Comparison of ENCODE assay signal across 13 mouse cellular contexts in the genomic region with DNA sequence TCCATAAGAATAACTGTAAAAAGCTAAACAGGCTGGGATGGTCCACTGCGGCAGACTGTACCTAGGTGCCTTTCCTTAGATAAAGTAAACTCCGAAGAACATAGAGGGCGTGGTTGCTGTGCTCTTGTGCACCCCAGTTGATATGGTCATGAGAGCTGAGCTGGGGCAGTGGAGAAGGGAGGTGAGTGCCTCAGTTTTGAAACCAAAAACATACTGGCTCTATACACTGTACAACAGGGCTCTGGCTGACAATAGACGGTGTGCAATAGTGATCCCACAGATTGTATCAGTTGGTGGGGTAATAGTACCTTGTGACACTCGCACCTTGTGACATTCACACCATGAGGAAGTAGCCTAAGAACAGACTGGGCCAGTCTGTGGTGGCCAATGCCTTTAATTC. TPM values are rescaled to one million over a fixed set of nuclear protein-coding genes. Genes with fewer than 3 reads are reported as not detected.
DNase-seq lines count a peak whose midpoint lies in the region; ATAC-seq and TF ChIP-seq lines count a peak whose summit lies in the region.
"Had no signal": no experiment of that assay in that cellular context is flagged by ENCODE, and none has a peak within 500 bp of the region (broad histone marks: within the 10 kb centered on the region; RNA-seq: fewer than 3 reads in every experiment).

No protein-coding gene starts in this region.

- no peak overlapping the region for H3K4me2 ChIP-seq in lung, postnatal 0 days (replicated peaks; ENCODE audit: low read depth, low read length)
- no peak overlapping the region for H3K4me2 ChIP-seq in midbrain, embryonic 14.5 days (ENCODE audit: low read length)

- WGBS in lung, postnatal 0 days: 90% methylated on average over 5 of the region's 5 CpGs
- 91% methylated on average over 5 of the region's 5 CpGs for WGBS in midbrain, embryonic 14.5 days

- no peak for DNase-seq in layer of hippocampus, adult 2 months (ENCODE audit: low spot score in 2 of 2)
- DNase-seq in layer of hippocampus, postnatal 36 days: no peak
- peak; percentile 78 for DNase-seq in fat pad, adult 2 months (ENCODE audit: extremely low read depth, low read depth, low spot score)
- peak; percentile 45 for DNase-seq in lung, postnatal 0 days (ENCODE audit: low spot score)
- peak; percentile 34 for DNase-seq in splenic B cell, adult 2 months (ENCODE audit: low read depth, low spot score)
- DNase-seq in midbrain, embryonic 14.5 days: no peak
- DNase-seq in kidney, adult 8-10 months: no peak
- DNase-seq in embryo, embryonic 9.5 days (ENCODE audit: extremely low spot score): no peak
- DNase-seq: embryo, embryonic 11 days; thymus, adult 2 months had no signal

- TF ChIP-seq EP300 in lung, postnatal 0 days (IDR thresholded peaks at IDR 0.05): no peak

- H3K27ac ChIP-seq in layer of hippocampus, adult 2 months: peak overlapping the region; percentile 97
- H3K27ac ChIP-seq in lung, postnatal 0 days (ENCODE audit: low read length): 0 out of 2 replicates have a peak overlapping the region, but pooled peaks have one; percentile 14
- H3K27ac ChIP-seq in midbrain, embryonic 14.5 days (replicated peaks; ENCODE audit: low read depth, low read length): no peak overlapping the region
- H3K27ac ChIP-seq: hindbrain, embryonic 15.5 days; midbrain, embryonic 13.5 days had no signal

- no peaks in the 10 kb centered on the region for H3K27me3 ChIP-seq in lung, postnatal 0 days (replicated peaks; ENCODE audit: insufficient read depth, low read length)
- no peaks in the 10 kb centered on the region for H3K27me3 ChIP-seq in splenic B cell, adult 2 months (ENCODE audit: control insufficient read depth, insufficient read depth, low read length, poor library complexity, severe bottlenecking)
- no peaks in the 10 kb centered on the region for H3K27me3 ChIP-seq in midbrain, embryonic 14.5 days (ENCODE audit: control insufficient read depth, insufficient read depth, low read length)
- H3K27me3 ChIP-seq: hindbrain, embryonic 15.5 days; midbrain, embryonic 13.5 days had no signal

- no peak overlapping the region for H3K9ac ChIP-seq in lung, postnatal 0 days (replicated peaks; ENCODE audit: low read depth)
- no peak overlapping the region for H3K9ac ChIP-seq in midbrain, embryonic 14.5 days (replicated peaks; ENCODE audit: low read length)
- H3K9ac ChIP-seq: midbrain, embryonic 13.5 days had no signal

- TF ChIP-seq CTCF in layer of hippocampus, adult 2 months (conservative IDR thresholded peaks at IDR 0.05): no peak
- TF ChIP-seq CTCF in lung, postnatal 0 days (IDR thresholded peaks at IDR 0.05): no peak

- H3K4me3 ChIP-seq in layer of hippocampus, adult 2 months: peak overlapping the region; percentile 91; the same call in 1 of the 2 replicates
- H3K4me3 ChIP-seq in lung, postnatal 0 days (ENCODE audit: low read depth, low read length): no peak overlapping the region
- no peak overlapping the region for H3K4me3 ChIP-seq in midbrain, embryonic 14.5 days (replicated peaks; ENCODE audit: low read depth, low read length)

- H3K9me3 ChIP-seq in lung, postnatal 0 days (ENCODE audit: low read length): no peaks in the 10 kb centered on the region
- H3K9me3 ChIP-seq in midbrain, embryonic 14.5 days (ENCODE audit: control insufficient read depth, low read length): no peaks in the 10 kb centered on the region
- H3K9me3 ChIP-seq: G1E; hindbrain, embryonic 15.5 days; midbrain, embryonic 13.5 days had no signal

- peaks cover 9% of the 10 kb centered on the region; the same call in 1 of the 2 replicates for H3K4me1 ChIP-seq in lung, postnatal 0 days (ENCODE audit: insufficient read depth, low read depth, low read length)
- peaks cover 20% of the 10 kb centered on the region for H3K4me1 ChIP-seq in midbrain, embryonic 14.5 days (ENCODE audit: control insufficient read depth, insufficient read depth, low read length)

- ATAC-seq in lung, postnatal 0 days: no peak
- no peak for ATAC-seq in midbrain, embryonic 14.5 days (ENCODE audit: low FRiP score, low TSS enrichment)
- ATAC-seq: midbrain, embryonic 13.5 days had no signal

- no peaks in the 10 kb centered on the region for H3K36me3 ChIP-seq in lung, postnatal 0 days (ENCODE audit: insufficient read depth, low read length)
- H3K36me3 ChIP-seq in splenic B cell, adult 2 months (ENCODE audit: control insufficient read depth, insufficient read depth, low read length, poor library complexity, severe bottlenecking): peaks cover 1% of the 10 kb centered on the region; the same call in 1 of the 2 replicates
- H3K36me3 ChIP-seq in midbrain, embryonic 14.5 days (ENCODE audit: control insufficient read depth, insufficient read depth, low read length): peaks cover 15% of the 10 kb centered on the region

RNA-seq across cellular contexts. Expression of a gene that starts 1.1 kb away (rescaled TPM):
- 10 to 100 TPM; 30.7 to 31.4 TPM for total RNA-seq in layer of hippocampus, adult 2 months (2021)
- total RNA-seq in layer of hippocampus, postnatal 36 days (2021): 10 to 100 TPM; 23.3 to 33.3 TPM
- polyA plus RNA-seq in lung, postnatal 0 days (2015; fragmentation: Nextera tagmentation; extraction: Ambion mirVana): 8.4 and 8.6 TPM in 2 replicates
- 2.3 and 4.4 TPM in 2 replicates for polyA plus RNA-seq in midbrain, embryonic 14.5 days (2014; fragmentation: Nextera tagmentation; extraction: Ambion mirVana)

RNA-seq across cellular contexts. Expression of a gene that starts 2.1 kb away (rescaled TPM):
- total RNA-seq in layer of hippocampus, adult 2 months (2021): 10 to 100 TPM; 84.0 to 86.9 TPM
- 10 to 100 TPM; 78.2 to 92.1 TPM for total RNA-seq in layer of hippocampus, postnatal 36 days (2021)
- 90.0 and 98.4 TPM in 2 replicates for polyA plus RNA-seq in lung, postnatal 0 days (2015; fragmentation: Nextera tagmentation; extraction: Ambion mirVana)
- polyA plus RNA-seq in midbrain, embryonic 14.5 days (2014; fragmentation: Nextera tagmentation; extraction: Ambion mirVana): 160 and 178 TPM in 2 replicates

RNA-seq across cellular contexts. Expression of a gene that starts 14.8 kb away (rescaled TPM):
- total RNA-seq in layer of hippocampus, adult 2 months (2021): 10 to 100 TPM; 30.5 to 39.6 TPM
- total RNA-seq in layer of hippocampus, postnatal 36 days (2021): 10 to 100 TPM; 32.5 to 34.4 TPM
- 12.3 and 13.3 TPM in 2 replicates for polyA plus RNA-seq in lung, postnatal 0 days (2015; fragmentation: Nextera tagmentation; extraction: Ambion mirVana)
- 36.1 and 37.9 TPM in 2 replicates for polyA plus RNA-seq in midbrain, embryonic 14.5 days (2014; fragmentation: Nextera tagmentation; extraction: Ambion mirVana)

RNA-seq across cellular contexts. Expression of a gene that starts 27.4 kb away (rescaled TPM):
- 10 to 100 TPM; 35.0 to 36.2 TPM for total RNA-seq in layer of hippocampus, adult 2 months (2021)
- total RNA-seq in layer of hippocampus, postnatal 36 days (2021): 10 to 100 TPM; 40.4 to 43.4 TPM
- 5.0 and 7.3 TPM in 2 replicates for polyA plus RNA-seq in lung, postnatal 0 days (2015; fragmentation: Nextera tagmentation; extraction: Ambion mirVana)
- 20.9 and 31.4 TPM in 2 replicates for polyA plus RNA-seq in midbrain, embryonic 14.5 days (2014; fragmentation: Nextera tagmentation; extraction: Ambion mirVana)

RNA-seq across cellular contexts. Expression of a gene that starts 41.9 kb away (rescaled TPM):
- 10 to 100 TPM; 11.5 to 18.3 TPM for total RNA-seq in layer of hippocampus, adult 2 months (2021)
- 10 to 100 TPM; 10.6 to 11.3 TPM for total RNA-seq in layer of hippocampus, postnatal 36 days (2021)
- 174 and 180 TPM in 2 replicates for polyA plus RNA-seq in lung, postnatal 0 days (2015; fragmentation: Nextera tagmentation; extraction: Ambion mirVana)
- 21.8 and 24.9 TPM in 2 replicates for polyA plus RNA-seq in midbrain, embryonic 14.5 days (2014; fragmentation: Nextera tagmentation; extraction: Ambion mirVana)

Comparison
In these comparisons a context has a peak if more than half of its experiments do, and no peak if none do; other contexts are left out.
1. DNase-seq: peak in fat pad, adult 2 months (single experiment), lung, postnatal 0 days (single experiment) and splenic B cell, adult 2 months (single experiment); none in layer of hippocampus, adult 2 months (0 of 2), layer of hippocampus, postnatal 36 days (0 of 2), midbrain, embryonic 14.5 days (single experiment), kidney, adult 8-10 months (0 of 2) and embryo, embryonic 9.5 days (single experiment).